Mouse (Mus musculus) Patski (cell line): ENCODE results near the gene Usp3. TPM values are rescaled to one million over a fixed set of nuclear protein-coding genes. Genes with fewer than 3 reads are reported as not detected.

Experiments
- ATAC-seq: fragments of 100-300 bp; one replicate; pipeline ENCODE4 v1.8.0; 2021
- CTCF ChIA-PET: fragments of 350-600 bp; sonication (Branson Sonifier 250); formaldehyde crosslinking; loops from one replicate; lab custom pipeline; 2022; ENCODE audit warnings: inconsistent platforms; lab: Charles Lee
- POLR2A ChIA-PET: fragments of 350-600 bp; sonication (Branson Sonifier 250); formaldehyde crosslinking; loops from one replicate; lab custom pipeline; 2022; ENCODE audit warnings: antibody characterized with exemption, inconsistent platforms; lab: Charles Lee
- DNase-seq: peaks from one replicate; pipeline ENCODE4 v3.0.0-alpha.2; 2011; ENCODE audit warnings: low read depth, low spot score
- H3K27me3 ChIP-seq: fragments of 371-371 bp; one replicate; pipeline ENCODE4 v1.5.1; 2021
- CTCF ChIP-seq: fragments of 100-300 bp; IDR thresholded peaks from one replicate; pipeline ENCODE4 v1.5.1; 2021
- in situ Hi-C: fragments of 300-500 bp; cut with MboI; formaldehyde crosslinking; loops from 3 replicates; pipeline ENCODE4 v1.11.1; 2018; ENCODE audit warnings: low pct_unique_long_range_greater_than_20kb, mixed read lengths
- polyA plus RNA-seq: library from polyadenylated mRNA; unstranded; gene quantifications from one replicate; pipeline ENCODE4 v1.2.3, GENCODE M21; 2021

The Usp3 gene
- polyA plus RNA-seq, 1 experiment from 2014 or later = 57.5 TPM

DNA sequence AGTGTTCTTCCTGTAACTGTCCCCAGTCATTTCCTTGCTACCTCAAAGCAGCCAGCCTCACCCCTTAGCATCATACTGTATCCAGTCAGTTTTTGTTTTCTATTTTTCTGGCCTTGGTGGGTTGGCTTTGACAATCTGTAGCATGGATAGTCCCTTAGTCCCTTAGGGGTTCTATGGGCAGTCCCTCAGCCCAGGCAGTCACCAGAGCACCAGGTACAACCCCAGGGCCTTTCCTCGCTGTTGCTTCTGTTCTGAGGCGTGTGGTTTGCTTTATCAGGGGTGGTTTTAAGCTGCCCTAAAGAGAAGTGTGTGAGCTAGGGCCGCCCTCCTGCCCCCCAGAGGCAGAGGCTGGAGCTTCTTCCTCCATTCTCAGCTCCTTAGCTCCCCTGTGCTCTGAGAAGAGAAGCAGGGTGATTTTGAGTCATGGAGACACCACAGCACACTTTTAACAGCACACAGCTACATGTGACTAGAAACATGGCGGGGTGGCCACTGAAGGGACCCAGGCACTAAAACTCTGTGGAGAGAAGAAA is 89.0 kb downstream of the Usp3 start:
- ChIA-PET CTCF (no interaction called here), POLR2A (no interaction called here)
- in situ Hi-C loops = no loop called here
- TF ChIP-seq CTCF = no peak
- ATAC-seq = no peak
- no peaks in the 10 kb centered on the region for H3K27me3 ChIP-seq
- no peak for DNase-seq

DNA sequence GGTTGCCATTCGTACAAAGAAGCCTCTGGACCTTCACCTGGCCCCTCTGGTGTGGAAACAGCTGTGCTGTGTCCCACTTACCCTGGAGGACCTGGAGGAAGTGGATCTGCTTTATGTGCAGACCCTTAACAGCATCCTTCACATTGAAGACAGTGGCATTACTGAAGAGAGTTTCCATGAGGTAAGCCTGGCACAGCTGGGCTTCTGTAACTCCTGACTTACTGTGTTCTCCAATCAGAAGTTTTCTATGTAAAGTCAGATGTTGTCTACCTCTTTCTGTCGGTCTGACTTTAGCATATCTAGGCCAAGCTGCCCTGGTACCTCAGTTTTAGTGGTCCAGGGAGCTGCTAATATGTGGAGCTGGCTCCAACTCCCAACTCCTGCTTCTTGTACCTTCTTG is 91.7 kb downstream of the Usp3 start:
- in situ Hi-C loops = no loop called here
- CTCF ChIA-PET = interaction anchor here (1.4 kb wide), 1 partner anchor 8 kb away, joined by 6 read pairs; no protein-coding TSS in a partner anchor
- ATAC-seq = no peak

DNA sequence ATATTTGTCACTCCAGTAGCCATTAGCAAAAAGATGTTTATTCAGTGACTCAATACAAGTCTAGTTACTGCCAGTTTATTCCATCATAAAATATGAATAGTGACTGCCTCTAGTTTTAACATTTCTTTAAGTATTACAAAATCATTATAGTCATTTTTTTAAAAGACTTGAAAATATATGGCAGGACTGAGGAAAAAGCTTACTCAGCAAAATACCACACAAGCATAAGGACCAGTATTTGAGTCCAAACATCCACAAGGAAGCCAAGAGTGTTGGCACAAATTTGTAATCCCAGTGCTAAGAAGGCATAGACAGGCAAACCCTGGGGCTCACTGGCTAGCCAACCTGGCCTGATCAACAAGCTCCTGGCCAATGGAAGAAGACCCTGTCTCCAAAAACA is 99.0 kb downstream of the Usp3 start:
- DNase-seq = no peak
- ChIA-PET POLR2A (no interaction called here), CTCF (no interaction called here)
- TF ChIP-seq CTCF = no peak
- no peak for ATAC-seq
- no peaks in the 10 kb centered on the region for H3K27me3 ChIP-seq
- in situ Hi-C loops = no loop called here

More for the DNA sequence above, 91.7 kb downstream of the Usp3 start:
- no peak for DNase-seq
- POLR2A ChIA-PET = interaction anchor here (0.8 kb wide), 1 partner anchor 117 kb away, joined by 3 read pairs; no protein-coding TSS in a partner anchor
- no peak for TF ChIP-seq CTCF
- no peaks in the 10 kb centered on the region for H3K27me3 ChIP-seq

DNA sequence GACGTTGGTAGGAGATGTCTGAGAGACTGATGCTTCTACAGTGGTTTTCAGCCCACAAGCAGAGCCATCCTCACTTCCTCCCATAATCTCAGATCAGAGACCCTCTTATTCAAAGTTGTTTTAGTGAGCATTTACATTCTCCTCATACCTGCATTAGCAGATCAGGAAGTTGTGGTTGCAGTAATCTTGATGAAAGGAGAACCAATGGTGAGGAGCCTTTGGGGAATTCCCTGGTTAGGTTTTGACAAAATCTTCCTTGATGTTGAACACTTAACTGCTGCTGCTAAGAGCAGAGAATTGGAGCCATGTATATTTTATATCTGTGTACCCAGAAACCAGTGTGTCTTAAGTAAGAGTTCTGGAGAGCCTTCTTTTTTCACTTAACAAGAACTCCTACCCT is 100.6 kb downstream of the Usp3 start:
- no peak for TF ChIP-seq CTCF
- H3K27me3 ChIP-seq = no peaks in the 10 kb centered on the region
- ChIA-PET CTCF (no interaction called here), POLR2A (no interaction called here)
- ATAC-seq (no peak), DNase-seq (no peak)
- in situ Hi-C loops = no loop called here

DNA sequence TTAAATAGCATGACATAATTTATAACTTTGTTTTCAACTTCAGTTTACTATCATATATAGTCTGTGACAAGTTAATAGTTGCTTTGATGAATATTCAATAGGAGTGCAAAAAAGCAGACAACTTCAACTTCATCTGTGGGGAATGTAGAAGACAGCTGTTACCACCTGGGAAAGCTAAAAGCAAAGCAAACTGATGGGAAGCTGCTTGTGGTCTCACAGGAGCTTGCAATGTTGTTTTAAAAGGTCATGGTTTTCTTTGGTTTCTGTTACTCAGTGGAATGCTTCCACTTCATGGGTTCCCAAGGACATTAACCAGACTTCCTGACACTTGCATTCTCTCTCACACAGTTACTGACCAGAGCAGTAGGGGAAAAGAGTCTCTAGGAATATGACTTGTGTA is 104.2 kb downstream of the Usp3 start:
- ATAC-seq (no peak), DNase-seq (no peak)
- CTCF ChIA-PET = no interaction called here
- no peaks in the 10 kb centered on the region for H3K27me3 ChIP-seq
- no peak for TF ChIP-seq CTCF
- POLR2A ChIA-PET = no interaction called here
- in situ Hi-C loops = loop anchor here (10.0 kb wide), 1 partner anchor 296 kb away; no protein-coding TSS in a partner anchor

DNA sequence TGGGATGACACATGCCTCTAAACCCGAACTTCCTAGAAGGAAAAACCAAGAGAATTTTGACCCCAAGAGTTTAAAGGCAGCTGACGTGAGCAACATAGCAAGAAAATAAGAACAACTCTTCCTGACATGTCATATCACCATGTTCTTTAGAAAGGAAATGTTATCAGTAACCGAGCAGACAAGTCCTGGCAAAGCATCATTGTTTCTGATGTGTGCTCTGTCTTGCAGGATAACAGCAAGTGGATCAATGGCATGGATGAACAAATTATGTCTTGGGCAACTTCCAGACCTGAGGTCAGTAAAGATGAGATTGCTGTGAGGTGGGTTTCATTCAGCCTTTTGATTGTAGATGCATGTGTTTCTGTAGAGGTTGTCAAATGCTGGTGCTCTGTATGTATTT is 109.5 kb downstream of the Usp3 start:
- ChIA-PET CTCF (no interaction called here), POLR2A (no interaction called here)
- in situ Hi-C loops = loop anchor here (10.0 kb wide), 1 partner anchor 301 kb away; no protein-coding TSS in a partner anchor
- ATAC-seq (no peak), DNase-seq (no peak)
- no peak for TF ChIP-seq CTCF
- no peaks in the 10 kb centered on the region for H3K27me3 ChIP-seq

DNA sequence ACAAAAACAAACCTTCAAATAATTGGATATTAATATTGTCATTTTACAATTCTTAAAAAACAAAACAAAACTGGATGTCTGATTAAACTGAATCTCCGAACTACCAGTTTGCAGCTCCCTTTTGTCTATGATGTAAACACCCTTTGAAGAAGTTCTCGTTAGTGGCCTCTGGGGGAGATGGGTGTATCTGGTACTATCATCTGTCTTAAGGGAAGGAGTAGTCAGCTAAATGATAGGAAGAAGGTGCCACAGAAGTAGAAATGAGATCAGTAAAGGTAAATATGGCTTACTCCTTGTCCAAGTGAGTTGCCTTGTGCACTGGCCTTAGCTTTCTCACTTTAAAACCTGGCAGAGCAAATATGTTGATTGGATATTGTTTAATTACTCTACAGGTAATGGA is 115.2 kb downstream of the Usp3 start:
- H3K27me3 ChIP-seq = no peaks in the 10 kb centered on the region
- no peak for ATAC-seq
- POLR2A ChIA-PET = no interaction called here
- DNase-seq = no peak
- CTCF ChIA-PET = no interaction called here
- no peak for TF ChIP-seq CTCF
- in situ Hi-C loops = no loop called here

DNA sequence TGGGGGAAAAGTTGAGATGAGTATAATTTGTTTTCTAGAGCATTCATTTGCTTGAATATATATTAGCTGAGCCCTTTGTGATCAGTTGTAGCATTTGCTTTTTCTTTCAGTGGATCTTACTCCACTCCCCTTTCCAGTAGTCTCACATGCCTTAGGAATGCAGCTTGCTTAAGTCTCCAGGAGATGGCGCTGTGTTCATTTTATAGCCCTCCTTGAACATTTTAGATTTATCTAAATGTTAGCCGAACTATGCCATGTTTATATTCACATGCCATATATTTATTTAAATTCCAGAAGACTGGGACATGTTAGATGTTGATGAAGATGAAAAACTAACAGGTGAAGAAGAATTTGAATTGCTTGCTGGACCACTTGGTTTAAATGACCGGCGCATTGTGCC is 127.9 kb downstream of the Usp3 start:
- in situ Hi-C loops = no loop called here
- no peaks in the 10 kb centered on the region for H3K27me3 ChIP-seq
- ChIA-PET POLR2A (interaction anchor here (0.9 kb wide), 1 partner anchor 48 kb away, joined by 3 read pairs; no protein-coding TSS in a partner anchor), CTCF (no interaction called here)
- DNase-seq (peak; percentile 9), ATAC-seq (no peak)
- TF ChIP-seq CTCF = peak; percentile 65

Other genes with a start within 250 kb of the Usp3 start
- gene Herc1, start 242.7 kb downstream of the Usp3 start, polyA plus RNA-seq = 16.2 TPM
- gene Fbxl22, start 78.5 kb downstream of the Usp3 start, polyA plus RNA-seq = 0.59 TPM
- gene Car12, start 120.5 kb upstream of the Usp3 start, polyA plus RNA-seq = 27.9 TPM
- 10.3 TPM for gene Aph1b, start 202.3 kb upstream of the Usp3 start, polyA plus RNA-seq
- gene Gm10647, start 203.9 kb upstream of the Usp3 start, polyA plus RNA-seq = 0.08 TPM
- gene Aph1c, start 241.6 kb upstream of the Usp3 start, polyA plus RNA-seq = 7.8 TPM